Mouse (Mus musculus) lung, postnatal 14 days (tissue): ENCODE measurements at regions not wholly inside any gene's neighbourhood (a gene's known extent, or its start where the extent isn't known, plus 50 kb on each side); places are given as distances from the start of the nearest gene placed in this dataset.

ENCODE experiments used
- DNase-seq: peaks from one replicate; pipeline ENCODE4 v3.0.0; 2021

DNA sequence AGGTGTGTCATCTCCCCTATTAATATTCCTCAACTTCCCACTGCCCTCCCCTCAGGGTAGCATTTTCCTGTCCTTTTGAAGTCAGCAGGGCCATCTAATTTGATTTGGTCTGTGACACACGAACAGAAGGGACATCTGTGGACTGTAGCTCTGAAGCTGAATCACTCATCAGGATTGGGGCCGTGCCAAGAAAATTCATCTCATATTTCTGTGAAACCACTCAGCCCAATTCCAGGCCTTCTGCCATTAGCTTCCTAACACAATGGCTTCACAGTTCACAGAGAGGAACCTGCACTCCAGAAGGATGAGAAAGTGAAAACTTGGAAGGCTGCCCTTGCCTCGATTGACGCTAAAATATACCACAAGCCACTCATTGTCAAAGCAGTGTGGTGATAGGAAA is 86.1 kb downstream of the Abhd5 start:
- no peak for DNase-seq

GRCm38 (mm10) chr9:122446387-122447105 is 95.1 kb downstream of the Abhd5 start:
- no peak for DNase-seq

- DNase-seq, result no peak
These were observed 96.2 kb downstream of the Abhd5 start for GRCm38 (mm10) chr9:122447568-122447967.

DNA sequence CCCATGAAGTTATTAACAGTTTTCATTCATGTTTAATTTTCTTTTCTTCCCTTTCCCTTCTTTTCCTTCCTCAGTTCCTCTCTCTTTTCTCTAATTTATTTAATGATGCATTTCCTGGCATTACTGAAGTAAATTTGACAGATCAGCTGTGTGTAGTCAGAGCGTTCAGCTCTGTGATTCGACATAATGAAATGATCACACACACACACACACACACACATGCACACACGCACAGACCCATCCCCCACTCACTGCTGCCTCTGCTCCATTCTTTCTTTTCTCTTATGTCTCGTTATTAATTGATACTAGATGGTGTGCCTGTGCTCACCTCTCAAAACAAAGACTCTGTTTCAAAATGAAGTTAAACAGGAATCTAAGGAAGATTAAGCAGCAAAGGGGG is 96.9 kb downstream of the Abhd5 start:
- no peak for DNase-seq

DNA sequence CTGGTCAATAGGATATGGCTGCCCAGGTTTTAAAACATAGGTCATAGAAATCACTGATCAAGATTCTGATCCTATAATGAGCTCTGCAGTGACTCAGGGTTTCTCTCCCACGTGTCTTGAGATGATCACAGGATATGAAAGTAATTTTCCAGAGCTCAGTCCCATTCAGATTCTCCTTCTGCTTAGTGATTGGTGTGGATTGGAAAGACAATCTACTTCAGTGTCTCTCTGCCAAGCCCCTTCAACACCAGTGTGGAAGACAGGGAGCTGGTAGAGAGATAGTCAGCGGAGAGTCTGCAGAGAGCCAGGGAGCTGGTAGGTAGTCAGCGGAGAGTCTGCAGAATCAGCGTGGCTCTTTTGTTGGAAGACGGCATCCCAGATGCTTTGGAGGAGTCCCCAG is 99.1 kb downstream of the Abhd5 start:
- no peak for DNase-seq

- no peak for DNase-seq
These were observed 103.9 kb downstream of the Abhd5 start for GRCm38 (mm10) chr9:122455301-122455700.

DNA sequence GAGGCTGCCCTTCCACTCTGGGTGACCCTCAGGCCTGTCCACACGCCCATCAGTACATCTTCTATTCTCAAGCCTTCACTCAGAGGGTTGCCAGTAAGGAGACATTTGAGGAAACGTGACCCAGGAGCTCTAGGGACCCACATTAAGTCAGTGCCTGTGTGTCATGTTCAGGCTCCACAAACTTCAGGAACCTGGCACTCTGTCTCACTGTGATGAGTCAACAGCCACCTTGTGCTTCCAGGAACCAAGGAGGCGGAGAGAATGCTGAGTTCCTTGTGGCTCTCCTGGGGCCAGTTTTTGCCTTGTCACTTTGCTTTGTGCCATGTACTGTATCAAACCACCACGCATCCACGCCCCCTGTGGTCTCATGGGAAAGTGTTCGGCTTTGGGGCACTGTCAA is 104.4 kb downstream of the Abhd5 start:
- DNase-seq, result no peak

DNA sequence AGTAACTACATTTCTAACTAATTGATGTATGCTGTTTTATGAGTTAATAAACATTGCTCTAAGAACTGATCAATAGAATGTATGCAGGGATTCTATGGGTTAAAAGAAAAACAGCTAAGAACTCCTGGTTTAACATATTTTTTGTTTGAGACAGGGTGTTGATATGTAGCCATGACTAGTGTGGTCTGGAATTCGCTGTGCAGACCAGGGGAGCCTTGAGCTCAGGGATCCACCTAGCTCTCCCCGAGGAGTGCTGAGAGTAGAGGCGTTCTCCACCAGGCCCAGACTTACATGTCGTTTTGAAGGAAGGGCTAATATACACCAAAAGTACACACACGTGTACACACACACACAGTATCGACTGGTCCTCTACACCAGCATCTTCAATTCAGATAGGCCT is 108.1 kb downstream of the Abhd5 start:
- no peak for DNase-seq

DNA sequence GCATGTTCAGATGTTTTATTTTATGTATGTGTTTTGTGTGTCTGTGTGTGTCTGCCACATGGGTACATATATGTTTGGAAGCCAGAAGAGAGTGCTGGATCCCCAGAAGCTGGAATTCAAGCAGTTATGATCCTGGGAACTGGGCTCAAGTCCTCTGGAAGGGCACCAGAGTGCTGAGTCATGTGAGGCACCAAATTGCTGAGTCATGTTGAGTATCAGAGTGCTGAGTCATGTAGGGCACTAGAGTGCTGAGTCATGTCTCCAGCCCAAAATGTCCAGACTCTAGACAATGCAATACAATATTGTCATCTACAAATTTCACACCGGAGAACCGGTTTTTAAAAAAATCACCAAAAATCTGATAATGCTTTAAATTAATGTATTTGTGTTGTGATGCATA is 120.1 kb downstream of the Abhd5 start:
- no peak for DNase-seq

GRCm38 (mm10) chr9:122476356-122476755 is 124.9 kb downstream of the Abhd5 start:
- peak; percentile 59 for DNase-seq

DNA sequence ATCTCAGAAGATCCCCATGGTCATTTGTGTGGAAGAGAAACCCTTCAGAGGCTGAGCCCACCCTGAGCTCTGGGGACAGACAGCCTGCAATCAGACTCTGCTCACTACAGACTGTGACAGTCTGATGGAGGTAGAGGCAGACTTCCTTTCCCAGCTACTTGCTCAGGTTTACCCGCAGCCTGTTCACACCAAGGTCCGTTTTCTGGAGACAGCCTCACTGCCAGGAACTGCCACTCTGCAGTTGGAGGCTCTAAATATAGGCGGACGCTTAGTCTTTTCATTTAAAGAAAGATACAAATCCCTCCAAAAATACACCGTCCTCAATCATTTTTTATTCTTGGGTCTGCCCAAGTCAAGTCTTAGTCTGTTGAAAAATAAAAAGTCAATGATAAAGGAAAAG is 135.6 kb downstream of the Abhd5 start:
- DNase-seq, result no peak

DNA sequence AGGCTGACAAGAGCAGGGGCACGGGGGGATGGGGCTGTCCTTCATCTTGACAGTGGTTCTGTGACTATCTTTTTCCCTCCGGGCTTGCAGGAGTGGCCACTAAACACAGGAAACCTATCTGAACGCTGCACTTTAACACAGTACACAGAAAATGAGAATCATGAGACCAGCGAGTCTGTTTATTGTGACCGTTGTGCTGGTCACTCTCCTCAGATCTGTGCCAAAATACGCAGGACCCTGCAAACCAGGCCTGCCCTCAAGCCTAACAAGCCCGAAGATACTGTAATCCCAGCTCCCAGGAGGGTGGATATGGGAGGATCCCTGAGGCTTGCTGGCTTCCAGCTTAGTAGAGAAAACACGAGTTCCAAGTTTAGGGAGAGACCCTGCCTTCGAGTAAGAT is 143.3 kb downstream of the Abhd5 start:
- DNase-seq, result no peak

DNA sequence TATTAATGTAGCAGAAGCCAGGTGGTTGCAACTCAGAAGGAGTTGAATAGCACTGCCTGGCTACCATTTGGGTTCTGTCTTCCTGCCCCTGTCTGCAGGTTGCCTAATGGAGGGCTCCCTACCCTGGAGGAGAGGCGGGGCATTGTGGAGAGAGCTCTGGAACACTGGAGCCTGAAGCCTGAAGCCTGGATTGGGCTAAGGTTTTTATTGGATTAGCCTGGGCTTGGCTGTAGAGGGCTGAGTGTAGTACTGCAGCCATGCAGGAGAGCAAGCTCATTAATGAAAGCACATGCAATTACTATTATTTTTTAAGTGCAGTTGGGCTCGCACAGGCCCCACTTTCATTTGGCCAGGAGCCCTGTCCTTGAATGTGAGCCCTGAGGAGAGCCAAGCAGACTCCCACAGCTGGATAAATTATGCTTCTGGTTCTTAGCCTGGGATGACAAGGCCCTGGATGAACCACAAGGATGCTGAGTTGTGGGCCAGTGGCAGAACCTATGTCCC is 145.1 kb downstream of the Abhd5 start:
- DNase-seq, result no peak

GRCm38 (mm10) chr9:122501864-122502341 is 150.5 kb downstream of the Abhd5 start:
- DNase-seq, result no peak

GRCm38 (mm10) chr9:122521569-122521968 is 170.2 kb downstream of the Abhd5 start:
- no peak for DNase-seq

- no peak for DNase-seq
These were observed 174.2 kb downstream of the Abhd5 start for GRCm38 (mm10) chr9:122525621-122526055.

DNA sequence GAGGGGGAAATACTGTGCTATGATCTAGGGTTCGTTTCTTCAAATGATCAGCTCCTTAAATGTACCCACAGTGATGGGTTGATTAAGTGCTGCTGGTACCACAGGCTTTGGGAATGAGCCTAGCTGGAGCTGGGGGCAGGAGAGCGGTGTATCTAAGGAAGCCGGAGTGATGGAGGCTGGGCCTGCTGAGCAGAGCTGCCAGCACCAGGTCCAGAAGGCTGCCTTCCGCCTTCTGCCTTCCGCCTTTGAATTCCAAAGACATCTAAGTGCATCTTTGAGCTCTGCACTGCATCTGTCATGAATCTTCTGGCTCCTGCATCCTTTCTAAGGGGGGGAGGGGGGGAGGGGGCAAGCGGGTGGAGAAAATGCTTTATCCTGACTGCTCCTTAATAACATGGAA is 176.9 kb downstream of the Abhd5 start:
- DNase-seq, result no peak

- no peak for DNase-seq
These were observed 178.3 kb downstream of the Abhd5 start for GRCm38 (mm10) chr9:122529721-122530120.

- DNase-seq, result no peak
These were observed 180.4 kb downstream of the Abhd5 start for GRCm38 (mm10) chr9:122531806-122532205.

GRCm38 (mm10) chr9:122534121-122534814 is 182.9 kb downstream of the Abhd5 start:
- DNase-seq, result no peak

- DNase-seq, result no peak
These were observed 183.6 kb downstream of the Abhd5 start for GRCm38 (mm10) chr9:122534965-122535364.

GRCm38 (mm10) chr9:122540091-122540490 is 188.7 kb downstream of the Abhd5 start:
- DNase-seq, result no peak

- no peak for DNase-seq
These were observed 191.1 kb upstream of the Topaz1 start for GRCm38 (mm10) chr9:122556051-122556450.

DNA sequence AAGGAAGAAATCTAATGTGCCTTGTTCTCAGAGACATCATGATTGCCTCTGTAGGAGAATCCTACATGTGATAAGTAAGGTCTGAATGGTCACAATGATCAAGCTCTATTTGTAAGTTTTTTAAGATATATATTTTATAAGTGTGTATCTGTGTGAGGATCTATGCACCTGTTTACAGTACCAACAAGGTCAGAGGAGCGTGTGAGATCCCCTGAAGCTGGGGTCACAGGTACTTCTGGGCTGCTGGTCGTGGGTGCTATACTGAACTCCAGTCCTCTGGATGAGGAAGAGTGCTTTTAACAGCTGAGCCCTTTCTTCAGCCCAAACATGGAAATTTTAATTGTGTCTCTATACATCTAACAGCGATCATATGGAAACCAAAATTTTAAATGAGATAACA is 181.1 kb upstream of the Topaz1 start:
- no peak for DNase-seq
